Comparison of ENCODE assay signal across 9 mouse cellular contexts in the genomic region with DNA sequence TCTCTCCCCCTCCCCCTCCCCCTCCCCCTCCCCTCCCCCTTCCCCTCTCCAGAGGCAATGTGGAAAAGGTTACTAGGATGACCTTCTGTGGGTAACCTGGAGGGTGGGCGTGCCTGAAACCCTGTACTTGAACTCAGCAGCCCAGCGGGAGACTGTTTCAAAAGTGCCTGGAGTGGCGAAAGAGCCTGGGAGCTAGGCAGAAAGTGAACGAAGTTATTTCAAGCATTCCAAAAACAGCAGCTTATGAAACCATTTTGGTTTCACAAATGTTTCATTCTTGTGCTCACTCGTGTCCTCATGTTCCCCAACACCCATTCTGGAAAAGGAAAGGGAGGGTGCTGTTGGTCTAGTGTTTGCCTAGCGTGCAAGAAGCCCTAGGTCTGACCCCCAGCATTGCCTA. TPM values are rescaled to one million over a fixed set of nuclear protein-coding genes. Genes with fewer than 3 reads are reported as not detected.
DNase-seq lines count a peak whose midpoint lies in the region; ATAC-seq and TF ChIP-seq lines count a peak whose summit lies in the region.
"Had no signal": no experiment of that assay in that cellular context is flagged by ENCODE, and none has a peak within 500 bp of the region (broad histone marks: within the 10 kb centered on the region; RNA-seq: fewer than 3 reads in every experiment).

No protein-coding gene starts in this region.

- no peak for TF ChIP-seq EP300 in liver, embryonic 14.5 days (IDR thresholded peaks at IDR 0.05; ENCODE audit: low read depth)

- H3K36me3 ChIP-seq in heart, embryonic 14.5 days (ENCODE audit: control insufficient read depth, insufficient read depth, low read length) = no peaks in the 10 kb centered on the region
- H3K36me3 ChIP-seq in hindbrain, embryonic 12.5 days = no peaks in the 10 kb centered on the region
- H3K36me3 ChIP-seq in liver, embryonic 14.5 days (replicated peaks; ENCODE audit: control insufficient read depth, insufficient read depth, low read depth) = peaks cover 31% of the 10 kb centered on the region
- no peaks in the 10 kb centered on the region for H3K36me3 ChIP-seq in neural tube, embryonic 15.5 days

- peaks cover 17% of the 10 kb centered on the region for H3K27me3 ChIP-seq in heart, embryonic 14.5 days (ENCODE audit: control insufficient read depth, insufficient read depth, low read length)
- H3K27me3 ChIP-seq in hindbrain, embryonic 12.5 days = peaks cover 54% of the 10 kb centered on the region
- no peaks in the 10 kb centered on the region for H3K27me3 ChIP-seq in liver, embryonic 14.5 days (ENCODE audit: control insufficient read depth, insufficient read depth, low read length)
- H3K27me3 ChIP-seq in neural tube, embryonic 15.5 days (replicated peaks) = peaks cover 15% of the 10 kb centered on the region; the same call in 1 of the 2 replicates

- no peak for TF ChIP-seq CTCF in liver, embryonic 14.5 days (IDR thresholded peaks at IDR 0.05; ENCODE audit: low read depth)

- no peak overlapping the region for H3K27ac ChIP-seq in heart, embryonic 14.5 days (replicated peaks in 1 of 2; ENCODE audit: control insufficient read depth in 1 of 2, insufficient read depth in 1 of 2, low read depth in 2 of 2, low read length in 2 of 2)
- no peak overlapping the region for H3K27ac ChIP-seq in hindbrain, embryonic 12.5 days
- H3K27ac ChIP-seq in liver, embryonic 14.5 days = peak overlapping the region; percentile 78
- H3K27ac ChIP-seq in neural tube, embryonic 15.5 days (replicated peaks) = no peak overlapping the region

- H3K4me1 ChIP-seq in heart, embryonic 14.5 days (ENCODE audit: control insufficient read depth in 2 of 2, insufficient read depth in 2 of 2, low read length in 2 of 2) = peaks cover 8 to 13% of the 10 kb centered on the region in 2 experiments; a peak in 2 of 4 replicates
- peaks cover 28% of the 10 kb centered on the region for H3K4me1 ChIP-seq in hindbrain, embryonic 12.5 days
- peaks cover 55 to 66% of the 10 kb centered on the region in 2 experiments for H3K4me1 ChIP-seq in liver, embryonic 14.5 days (replicated peaks; ENCODE audit: control insufficient read depth in 2 of 2, insufficient read depth in 2 of 2, low read length in 1 of 2)
- H3K4me1 ChIP-seq in neural tube, embryonic 15.5 days = peaks cover 20% of the 10 kb centered on the region

- intact Hi-C loops in heart, postnatal 25 days (cut with DNase I) = loop anchor here (2.0 to 10.0 kb wide), 2 partner anchors 21 to 625 kb away; no protein-coding TSS in a partner anchor

- H3K4me3 ChIP-seq in heart, embryonic 14.5 days (ENCODE audit: control insufficient read depth in 1 of 2, insufficient read depth in 1 of 2, low read depth in 1 of 2, low read length in 2 of 2) = peak overlapping the region in 1 of 2 experiments; percentile 54; a peak in 2 of 4 replicates
- peak overlapping the region; percentile 52 for H3K4me3 ChIP-seq in hindbrain, embryonic 12.5 days
- H3K4me3 ChIP-seq in liver, embryonic 14.5 days (ENCODE audit: insufficient read depth in 1 of 2, low read depth in 2 of 2, low read length in 2 of 2) = peak overlapping the region; percentile 78
- H3K4me3 ChIP-seq in neural tube, embryonic 15.5 days (replicated peaks) = peak overlapping the region; percentile 56

- ATAC-seq in heart, embryonic 14.5 days (ENCODE audit: insufficient number of reproducible peaks, insufficient read depth, low FRiP score, low read depth) = no peak
- no peak for ATAC-seq in hindbrain, embryonic 12.5 days (ENCODE audit: low FRiP score)
- no peak for ATAC-seq in liver, embryonic 14.5 days (ENCODE audit: insufficient read depth)
- no peak for ATAC-seq in neural tube, embryonic 15.5 days (ENCODE audit: low FRiP score)

- WGBS in heart, embryonic 14.5 days = 46% methylated on average over 5 of the region's 6 CpGs
- WGBS in hindbrain, embryonic 12.5 days = 14% methylated on average over 6 of the region's 6 CpGs
- 40% methylated on average over 6 of the region's 6 CpGs for WGBS in liver, embryonic 14.5 days (ENCODE audit: insufficient replicate concordance)
- WGBS in neural tube, embryonic 15.5 days = 18% methylated on average over 6 of the region's 6 CpGs

- H3K9me3 ChIP-seq in heart, embryonic 14.5 days (ENCODE audit: control insufficient read depth, low read length) = no peaks in the 10 kb centered on the region
- H3K9me3 ChIP-seq in hindbrain, embryonic 12.5 days (replicated peaks) = no peaks in the 10 kb centered on the region
- H3K9me3 ChIP-seq in liver, embryonic 14.5 days (ENCODE audit: control insufficient read depth, low read length) = no peaks in the 10 kb centered on the region
- no peaks in the 10 kb centered on the region for H3K9me3 ChIP-seq in neural tube, embryonic 15.5 days (replicated peaks)

- H3K4me2 ChIP-seq in heart, embryonic 14.5 days (ENCODE audit: low read length) = peak overlapping the region; percentile 98
- peak overlapping the region; percentile 97 for H3K4me2 ChIP-seq in hindbrain, embryonic 12.5 days (replicated peaks)
- H3K4me2 ChIP-seq in liver, embryonic 14.5 days (ENCODE audit: low read depth) = peak overlapping the region; percentile 91
- H3K4me2 ChIP-seq in neural tube, embryonic 15.5 days = peak overlapping the region; percentile 100

- DNase-seq in heart, postnatal 25 days (ENCODE audit: low spot score) = no peak
- DNase-seq in adrenal gland, postnatal 36 days = peak; percentile 31 to 62
- DNase-seq in liver, embryonic 14.5 days (ENCODE audit: low read depth in 3 of 3, low spot score in 3 of 3) = no peak
- DNase-seq in B cell, adult 2 months = no peak
- DNase-seq in layer of hippocampus, postnatal 25 days (ENCODE audit: extremely low spot score in 1 of 2, low spot score in 1 of 2) = no peak

- no peak overlapping the region for H3K9ac ChIP-seq in heart, embryonic 14.5 days (ENCODE audit: low read length)
- H3K9ac ChIP-seq in hindbrain, embryonic 12.5 days = no peak overlapping the region
- H3K9ac ChIP-seq in liver, embryonic 14.5 days (replicated peaks) = peak overlapping the region; percentile 95
- H3K9ac ChIP-seq in neural tube, embryonic 15.5 days (replicated peaks) = no peak overlapping the region

RNA-seq across cellular contexts. Expression of a gene that starts 1.6 kb away (rescaled TPM):
- polyA plus RNA-seq in heart, embryonic 14.5 days (2014; fragmentation: Nextera tagmentation; extraction: Ambion mirVana) = 16.5 and 21.4 TPM in 2 replicates
- total RNA-seq in heart, postnatal 25 days (2021) = 10 to 100 TPM; 37.9 to 54.5 TPM
- 100 to 1,000 TPM; 122 to 238 TPM for total RNA-seq in adrenal gland, postnatal 36 days (2021)
- 32.4 and 41.0 TPM in 2 replicates for polyA plus RNA-seq in hindbrain, embryonic 12.5 days (2016; fragmentation: Nextera tagmentation; extraction: Ambion mirVana)
- polyA plus RNA-seq in liver, embryonic 14.5 days (2012; rRNA removed) = 226 and 293 TPM in 2 replicates
- 357 and 375 TPM in 2 replicates for polyA plus RNA-seq in liver, embryonic 14.5 days (2014; fragmentation: Nextera tagmentation; extraction: Ambion mirVana)
- polyA plus RNA-seq in neural tube, embryonic 15.5 days (2015; fragmentation: Nextera tagmentation; extraction: Ambion mirVana) = 36.1 and 89.6 TPM in 2 replicates
- total RNA-seq in layer of hippocampus, postnatal 25 days (2021) = 10 to 100 TPM; 39.6 to 43.9 TPM

RNA-seq across cellular contexts. Expression of a gene that starts 52.6 kb away (rescaled TPM):
- not detected in 2 replicates for polyA plus RNA-seq in heart, embryonic 14.5 days (2014; fragmentation: Nextera tagmentation; extraction: Ambion mirVana)
- not detected for total RNA-seq in heart, postnatal 25 days (2021)
- total RNA-seq in adrenal gland, postnatal 36 days (2021) = not detected
- polyA plus RNA-seq in hindbrain, embryonic 12.5 days (2016; fragmentation: Nextera tagmentation; extraction: Ambion mirVana) = 0.19 TPM in 1 of 2 replicates, not detected in the other
- polyA plus RNA-seq in liver, embryonic 14.5 days (2012; rRNA removed) = not detected in 2 replicates
- not detected in 2 replicates for polyA plus RNA-seq in liver, embryonic 14.5 days (2014; fragmentation: Nextera tagmentation; extraction: Ambion mirVana)
- not detected in 2 replicates for polyA plus RNA-seq in neural tube, embryonic 15.5 days (2015; fragmentation: Nextera tagmentation; extraction: Ambion mirVana)
- not detected for total RNA-seq in layer of hippocampus, postnatal 25 days (2021)
- total RNA-seq: liver, adult 2 months had no signal
- polyA plus RNA-seq: liver, adult 2 months had no signal

Comparison
In these comparisons a context has a peak if more than half of its experiments do, and no peak if none do; other contexts are left out.
1. DNase-seq: peak in adrenal gland, postnatal 36 days (2 of 2); none in heart, postnatal 25 days (single experiment), liver, embryonic 14.5 days (0 of 3), B cell, adult 2 months (0 of 2) and layer of hippocampus, postnatal 25 days (0 of 2).
2. Peak in every context shown above with its lines, with median percentiles within 50 percentile points of each other: H3K4me2 ChIP-seq.